Mouse (Mus musculus): Measurements from ENCODE around the gene Med20.
A peak's percentile ranks its signal among the peaks of the same experiment; 100 is the strongest.

Med20 gene

DNA sequence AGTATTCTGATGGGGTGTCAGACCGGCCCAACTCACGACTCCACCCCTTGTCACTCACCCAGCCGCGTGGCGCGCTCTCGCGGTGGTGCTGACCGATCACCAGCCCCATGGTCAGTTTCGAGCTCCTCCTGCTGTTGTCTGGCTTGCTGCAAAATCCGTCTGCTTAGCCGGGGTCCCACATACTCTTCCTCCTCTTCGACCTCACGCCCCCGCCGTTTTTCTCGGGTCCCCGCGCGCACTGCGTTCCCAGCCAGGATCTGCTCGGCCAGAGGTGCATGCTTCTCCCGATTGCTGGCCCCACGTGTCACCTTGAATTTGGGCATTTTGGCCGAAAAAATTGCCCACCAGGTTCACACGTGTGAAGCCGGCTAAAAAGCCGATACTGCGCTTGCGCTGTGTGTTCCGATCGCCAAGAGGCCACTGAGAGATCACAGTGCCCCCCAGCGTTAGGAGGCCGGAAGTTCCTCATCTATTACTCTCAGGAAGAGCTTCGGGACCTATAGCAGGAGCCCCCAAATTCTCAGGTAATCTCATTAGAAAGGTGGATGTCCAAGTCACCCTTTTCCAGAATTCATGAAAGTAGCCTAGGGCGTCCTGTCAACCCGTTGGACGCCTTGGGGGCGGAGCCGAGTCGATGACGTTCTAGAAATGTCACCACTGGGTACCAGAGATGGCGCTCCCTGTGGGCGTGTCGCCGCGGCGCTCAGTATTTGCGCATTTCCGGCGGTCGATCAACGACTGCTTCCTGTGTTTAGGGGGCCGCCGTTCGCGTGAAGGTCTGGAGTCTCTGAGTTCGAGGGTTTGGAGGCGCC, at the start of gene Med20, which contains the start of the genes Bysl and Gm20517:
Gene Med20, plus strand, starts transcription at position 734 of the 812 bp plus-strand sequence.
Gene Bysl, minus strand, starts transcription at position 644 of the 812 bp plus-strand sequence.
Gene Gm20517, plus strand, starts transcription at position 741 of the 812 bp plus-strand sequence.
- ATAC-seq (ENCODE audit: insufficient number of reproducible peaks, low FRiP score, low TSS enrichment), result peak; percentile 95

DNA sequence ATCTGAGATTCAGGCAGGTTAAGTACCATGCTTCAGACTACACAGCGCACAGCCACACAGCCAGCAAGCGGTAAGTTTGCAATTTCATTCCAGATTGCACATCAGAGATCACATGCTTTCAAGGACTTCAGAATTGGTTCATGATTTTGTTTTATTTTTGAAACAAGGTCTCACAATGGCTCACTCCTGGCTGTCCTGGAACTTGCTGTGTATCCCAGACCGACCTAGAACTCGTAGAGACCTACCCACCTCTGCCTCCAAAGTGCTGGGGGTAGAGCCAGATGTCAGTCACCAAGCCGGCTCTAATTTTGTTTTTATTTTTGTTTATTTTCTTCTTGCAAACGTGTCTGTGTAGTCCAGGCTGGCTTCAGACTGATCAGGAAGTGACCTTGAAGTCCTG, 48.5 kb upstream of the Med20 start:
- no peak for ATAC-seq (ENCODE audit: insufficient number of reproducible peaks, low FRiP score, low TSS enrichment)

DNA sequence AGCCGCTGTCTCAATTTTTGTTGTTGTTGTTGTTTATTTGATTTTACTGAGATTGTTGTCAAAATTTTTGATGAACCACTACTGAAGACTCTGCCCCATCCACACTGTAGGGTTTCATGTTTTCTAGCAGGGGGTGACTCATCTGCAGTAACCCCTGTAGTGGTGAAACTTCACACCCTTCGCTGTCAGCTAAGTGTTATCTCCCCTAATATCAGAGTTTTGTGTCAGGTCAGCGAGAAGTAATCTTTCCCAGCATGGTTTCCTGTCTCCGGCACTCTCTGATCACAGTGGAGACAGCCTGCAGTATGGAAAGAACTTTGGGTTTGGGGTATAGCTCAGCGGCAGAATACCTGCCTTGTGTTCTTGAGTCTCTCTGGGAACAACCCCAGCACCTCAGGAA, 46.8 kb upstream of the Med20 start:
- ATAC-seq (ENCODE audit: insufficient number of reproducible peaks, low FRiP score, low TSS enrichment), result no peak

DNA sequence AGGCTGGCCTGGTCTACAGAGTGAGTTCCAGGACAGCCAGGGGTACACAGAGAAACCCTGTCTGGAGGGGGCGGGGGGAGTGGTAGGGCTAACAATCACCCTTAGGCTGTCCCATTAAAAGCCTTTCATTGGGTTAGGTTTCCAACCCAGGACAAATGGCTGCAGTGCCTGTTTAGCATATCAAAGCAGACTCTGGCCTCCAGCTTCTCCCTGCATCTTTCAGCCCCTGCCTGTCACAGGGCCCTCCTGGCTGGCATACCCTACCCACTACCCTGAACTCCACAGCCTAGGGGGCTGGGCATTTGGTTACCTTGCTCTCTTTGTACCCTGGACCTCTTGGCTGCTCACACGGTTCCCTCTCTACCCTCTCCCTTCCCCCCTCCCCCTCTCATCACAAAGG, 45.2 kb upstream of the Med20 start:
- no peak for ATAC-seq (ENCODE audit: insufficient number of reproducible peaks, low FRiP score, low TSS enrichment)

DNA sequence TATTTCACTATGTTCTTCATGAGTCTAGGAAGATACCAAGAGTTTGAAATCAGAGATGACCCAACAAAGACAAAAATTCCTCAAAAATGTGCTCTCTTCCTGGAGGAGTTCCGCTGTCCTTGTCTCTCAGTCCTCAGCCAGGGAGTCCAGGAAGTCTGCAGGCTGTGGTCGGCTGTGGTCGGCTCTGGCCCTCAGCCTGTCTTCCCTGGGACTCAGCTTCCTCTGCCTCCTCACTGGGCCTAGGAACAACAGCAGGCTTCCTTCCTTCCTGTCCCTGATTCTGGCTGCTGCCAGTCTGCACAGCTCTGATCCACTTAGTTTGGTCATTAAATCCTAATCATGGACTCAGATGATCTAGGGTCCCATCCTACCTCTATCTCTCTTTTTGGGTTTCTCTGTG, 44.1 kb upstream of the Med20 start:
- no peak for ATAC-seq (ENCODE audit: insufficient number of reproducible peaks, low FRiP score, low TSS enrichment)

DNA sequence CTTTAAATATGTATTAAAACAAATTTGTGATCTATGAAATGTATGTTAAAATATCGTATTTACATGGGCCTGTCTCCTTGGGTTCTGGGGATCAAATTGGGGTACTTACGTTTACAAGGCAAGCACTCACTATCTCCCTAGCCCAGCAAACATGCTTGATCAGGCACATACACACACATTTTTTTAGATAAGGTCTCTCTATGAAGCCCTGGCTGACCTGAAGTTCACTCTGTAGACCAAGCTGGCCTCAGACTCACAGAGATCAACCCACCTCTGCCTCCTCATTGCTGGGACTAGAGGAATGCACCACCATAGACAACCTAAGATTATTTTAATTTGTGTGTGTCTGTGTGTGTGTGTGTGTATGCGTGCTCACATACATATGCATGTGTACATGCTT, 43.0 kb upstream of the Med20 start:
- ATAC-seq (ENCODE audit: insufficient number of reproducible peaks, low FRiP score, low TSS enrichment), result no peak

DNA sequence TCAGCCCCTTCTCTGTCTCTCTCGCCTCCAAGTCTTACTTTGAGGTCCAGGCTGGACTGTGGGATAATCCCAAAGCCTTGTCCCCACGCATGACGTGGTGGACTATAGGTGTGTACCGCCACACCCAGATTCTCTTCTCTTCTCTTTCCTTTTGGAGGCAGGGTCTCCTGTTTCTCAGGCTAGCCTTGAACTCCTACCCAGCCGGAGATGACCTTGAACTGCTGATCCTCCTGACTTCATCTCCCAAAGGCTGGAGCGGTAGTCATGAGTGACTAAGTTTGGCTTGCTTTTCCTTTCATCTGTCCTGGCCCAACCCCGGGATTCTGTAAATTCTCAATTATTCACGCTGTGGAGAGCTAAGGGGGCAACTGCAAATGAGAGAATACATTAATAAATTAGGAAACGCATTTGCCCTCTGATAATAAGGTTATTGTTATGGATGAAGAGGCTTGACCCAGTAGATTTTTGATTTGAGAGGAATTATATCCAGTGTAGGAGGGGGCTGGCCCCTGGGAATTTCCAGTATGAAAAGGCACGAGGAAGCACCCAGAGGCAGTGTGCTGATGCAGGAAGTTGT, 42.3 kb upstream of the Med20 start:
- no peak for ATAC-seq (ENCODE audit: insufficient number of reproducible peaks, low FRiP score, low TSS enrichment)

DNA sequence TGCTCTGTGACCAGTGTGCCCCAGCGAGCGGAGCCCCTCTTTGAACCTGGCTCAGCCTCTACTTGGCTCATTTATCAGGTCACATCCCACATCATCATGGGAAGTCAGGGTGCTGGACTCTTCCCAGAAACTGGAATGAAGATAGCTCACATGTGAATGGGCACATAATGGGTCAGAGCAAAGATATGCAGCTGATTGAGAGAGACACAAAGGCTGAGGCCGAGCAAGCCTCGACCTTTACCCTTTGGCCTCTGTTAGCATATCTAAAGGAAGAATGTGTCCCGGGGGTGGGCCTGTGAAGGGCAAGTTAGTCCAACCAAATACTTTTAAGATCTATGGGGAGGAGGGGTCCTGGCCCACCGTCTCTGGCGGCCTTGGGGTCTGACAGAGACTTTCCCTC, 39.8 kb upstream of the Med20 start:
- ATAC-seq (ENCODE audit: insufficient number of reproducible peaks, low FRiP score, low TSS enrichment), result no peak

DNA sequence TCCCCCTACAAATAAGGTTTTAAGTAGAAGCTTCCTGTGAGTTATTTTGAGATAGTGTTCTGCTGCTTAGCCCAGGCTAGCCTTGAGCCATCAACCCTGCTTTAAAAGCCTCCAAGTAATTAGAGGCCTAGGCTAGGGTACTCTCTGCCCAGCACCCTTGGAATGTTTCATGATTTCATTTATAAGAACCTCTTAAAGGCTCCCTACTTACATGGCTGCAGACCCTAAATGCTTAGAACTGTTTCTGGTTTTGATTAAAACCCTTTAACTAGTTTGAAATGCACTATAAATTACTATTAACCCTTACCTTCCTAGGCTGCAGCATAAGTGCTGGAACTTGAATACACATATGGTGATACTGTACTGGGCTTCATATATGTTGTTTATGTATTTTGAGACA, 38.9 kb upstream of the Med20 start:
- no peak for ATAC-seq (ENCODE audit: insufficient number of reproducible peaks, low FRiP score, low TSS enrichment)

DNA sequence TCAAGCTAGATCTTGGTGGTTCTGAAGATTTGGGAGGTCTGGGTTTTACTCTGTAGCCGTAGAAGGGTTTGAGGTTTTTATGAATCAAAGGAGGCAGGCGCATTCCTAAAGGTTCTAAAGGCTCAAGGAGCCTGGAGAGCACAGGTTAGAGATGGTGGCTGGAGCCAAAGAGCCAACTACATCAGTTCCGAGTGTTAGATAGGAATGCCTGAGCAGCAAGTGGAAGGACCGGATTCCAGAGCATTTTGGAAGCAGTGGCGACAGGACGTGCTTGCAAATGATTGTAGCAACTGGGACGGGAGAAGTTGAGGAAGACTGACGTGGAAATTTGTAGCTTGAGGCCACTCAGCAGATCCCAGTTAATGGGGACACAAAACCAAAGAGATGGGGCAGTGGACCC, 37.4 kb upstream of the Med20 start:
- ATAC-seq (ENCODE audit: insufficient number of reproducible peaks, low FRiP score, low TSS enrichment), result no peak

DNA sequence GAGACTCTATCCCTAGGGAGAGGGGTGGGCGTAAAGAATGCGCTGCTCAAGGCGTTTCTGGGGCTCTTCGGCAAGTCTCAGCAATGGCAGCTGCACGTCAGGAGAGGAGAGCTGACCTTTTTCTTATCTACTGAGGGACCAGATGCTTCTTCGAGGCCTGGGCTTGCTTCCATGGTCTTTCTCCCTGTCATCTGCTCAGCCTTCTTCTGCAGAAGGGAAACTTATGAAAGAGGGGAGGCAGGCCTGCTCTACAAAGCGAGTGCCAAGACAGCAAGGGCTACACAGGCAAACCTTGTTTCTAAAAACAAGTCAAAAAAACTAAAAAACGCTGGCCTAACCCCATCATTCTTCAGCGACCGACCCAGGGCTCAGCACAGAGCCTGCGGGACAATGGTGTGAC, 36.6 kb upstream of the Med20 start:
- ATAC-seq (ENCODE audit: insufficient number of reproducible peaks, low FRiP score, low TSS enrichment), result no peak

DNA sequence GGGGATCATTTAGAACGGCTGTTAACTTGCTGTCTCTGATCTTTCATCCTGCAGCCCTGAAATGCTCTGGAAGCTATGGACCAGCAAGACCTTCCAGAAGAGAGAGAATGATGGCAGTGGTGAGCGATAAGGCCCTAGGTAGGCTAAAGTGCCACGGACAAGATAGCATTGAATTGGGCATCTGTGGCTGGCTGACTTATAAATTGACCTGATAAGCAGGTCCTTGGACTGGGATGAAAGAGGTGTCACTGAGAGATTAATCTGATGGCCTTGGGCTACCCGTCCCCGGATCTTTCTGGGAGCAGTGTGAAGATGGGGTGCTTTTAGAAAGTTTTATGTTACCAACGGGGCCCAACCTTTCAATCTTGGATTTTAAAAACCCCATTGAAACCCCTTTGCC, 32.7 kb upstream of the Med20 start:
- no peak for ATAC-seq (ENCODE audit: insufficient number of reproducible peaks, low FRiP score, low TSS enrichment)

DNA sequence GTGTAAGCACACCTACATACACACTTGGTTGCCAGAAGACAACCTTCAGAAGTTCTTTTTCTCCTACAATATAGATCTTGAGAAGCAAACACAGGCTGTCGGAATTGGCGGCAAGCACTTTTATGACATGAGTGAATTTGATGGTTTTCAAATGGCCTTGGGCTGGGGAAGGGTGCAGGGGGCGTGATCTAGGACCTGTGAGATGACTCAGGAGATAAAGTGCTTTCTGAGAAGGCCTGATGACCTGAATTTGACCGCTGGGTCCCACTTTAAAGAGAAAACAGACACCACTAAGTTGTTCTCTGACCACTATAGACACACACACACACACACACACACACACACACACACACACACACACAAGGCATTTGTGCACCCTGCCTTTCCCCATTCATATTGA, 30.4 kb upstream of the Med20 start:
- ATAC-seq (ENCODE audit: insufficient number of reproducible peaks, low FRiP score, low TSS enrichment), result no peak

DNA sequence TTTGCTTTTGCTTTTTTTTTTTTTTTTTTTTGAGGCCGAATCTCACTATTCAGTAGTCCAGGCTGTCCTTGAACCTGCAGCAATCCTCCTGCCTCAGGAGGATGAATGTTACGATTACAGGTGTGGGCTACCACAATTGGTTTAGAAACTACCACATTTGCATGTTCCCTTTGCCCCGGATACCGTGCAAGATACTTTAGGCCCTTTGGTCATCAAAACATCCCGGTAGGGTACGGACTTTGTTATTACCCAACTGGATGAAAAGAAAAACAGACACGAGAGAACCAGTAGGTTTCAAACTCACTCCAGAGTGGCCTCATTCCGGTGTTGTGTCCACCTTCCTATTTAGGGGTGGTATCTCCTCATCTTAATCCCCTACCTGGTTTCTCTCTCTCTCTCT, 22.9 kb upstream of the Med20 start:
- no peak for ATAC-seq (ENCODE audit: insufficient number of reproducible peaks, low FRiP score, low TSS enrichment)

DNA sequence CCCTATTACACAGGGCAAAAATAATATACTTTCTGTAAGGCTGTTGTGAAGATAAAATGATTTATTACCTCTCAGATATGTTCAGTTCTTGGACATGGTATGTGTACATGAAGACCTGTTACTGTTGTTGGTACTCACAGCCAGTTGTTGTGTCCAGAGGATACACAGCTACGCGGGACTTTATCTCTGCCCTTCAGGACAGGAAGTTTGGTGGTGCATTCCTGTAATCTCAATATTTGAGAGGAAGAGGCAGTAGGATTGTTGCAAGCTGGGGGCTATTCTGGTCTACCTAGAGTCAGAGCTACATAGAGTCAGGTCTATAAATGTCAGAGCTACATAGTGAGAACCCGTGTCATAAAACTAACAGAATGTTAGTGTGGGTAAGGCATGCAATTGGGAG, 20.3 kb upstream of the Med20 start:
- ATAC-seq (ENCODE audit: insufficient number of reproducible peaks, low FRiP score, low TSS enrichment), result no peak

DNA sequence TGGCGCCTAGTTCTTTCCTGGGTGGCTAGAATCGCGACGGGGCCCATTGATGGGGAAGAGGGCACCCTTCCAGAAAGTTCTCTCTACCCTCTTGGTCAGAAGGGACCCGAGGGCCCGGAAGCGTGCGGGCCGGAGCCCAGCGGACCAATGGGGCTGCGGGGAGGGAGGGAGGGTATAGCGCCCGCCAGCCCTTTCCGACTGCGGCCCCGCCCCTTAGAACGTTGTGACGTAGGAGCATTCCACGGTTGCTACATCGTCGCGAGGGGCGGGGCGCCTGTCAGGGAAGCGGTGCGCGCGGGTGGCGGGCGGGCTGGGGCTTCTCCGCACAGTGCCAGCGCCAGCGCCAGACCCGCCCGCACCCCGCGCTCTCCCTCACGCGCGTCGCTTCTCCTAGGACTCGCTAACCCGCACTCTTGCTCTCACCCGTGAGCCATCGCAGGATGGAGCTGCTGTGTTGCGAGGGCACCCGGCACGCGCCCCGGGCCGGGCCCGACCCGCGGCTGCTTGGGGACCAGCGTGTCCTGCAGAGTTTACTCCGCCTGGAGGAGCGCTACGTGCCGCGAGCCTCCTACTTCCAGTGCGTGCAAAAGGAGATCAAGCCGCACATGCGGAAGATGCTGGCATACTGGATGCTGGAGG, 18.0 kb upstream of the Med20 start:
- peak; percentile 71 for ATAC-seq (ENCODE audit: insufficient number of reproducible peaks, low FRiP score, low TSS enrichment)

DNA sequence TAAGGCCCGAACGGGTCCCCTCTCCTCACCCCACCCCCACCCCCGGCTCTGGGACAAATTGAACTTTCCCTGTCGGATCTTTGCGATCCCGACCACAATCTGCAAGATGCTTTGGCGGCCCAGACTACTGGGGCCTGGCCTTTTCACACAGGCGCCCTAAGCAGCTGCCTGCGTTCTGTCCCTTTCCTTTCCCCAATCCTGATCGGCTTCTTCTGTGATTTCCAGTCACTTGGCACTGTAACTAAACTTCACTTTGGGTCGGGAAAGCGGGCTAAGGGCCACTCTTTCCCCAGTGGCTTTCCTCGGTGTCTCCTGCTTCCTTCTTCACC, 17.6 kb upstream of the Med20 start:
- ATAC-seq (ENCODE audit: insufficient number of reproducible peaks, low FRiP score, low TSS enrichment), result no peak

DNA sequence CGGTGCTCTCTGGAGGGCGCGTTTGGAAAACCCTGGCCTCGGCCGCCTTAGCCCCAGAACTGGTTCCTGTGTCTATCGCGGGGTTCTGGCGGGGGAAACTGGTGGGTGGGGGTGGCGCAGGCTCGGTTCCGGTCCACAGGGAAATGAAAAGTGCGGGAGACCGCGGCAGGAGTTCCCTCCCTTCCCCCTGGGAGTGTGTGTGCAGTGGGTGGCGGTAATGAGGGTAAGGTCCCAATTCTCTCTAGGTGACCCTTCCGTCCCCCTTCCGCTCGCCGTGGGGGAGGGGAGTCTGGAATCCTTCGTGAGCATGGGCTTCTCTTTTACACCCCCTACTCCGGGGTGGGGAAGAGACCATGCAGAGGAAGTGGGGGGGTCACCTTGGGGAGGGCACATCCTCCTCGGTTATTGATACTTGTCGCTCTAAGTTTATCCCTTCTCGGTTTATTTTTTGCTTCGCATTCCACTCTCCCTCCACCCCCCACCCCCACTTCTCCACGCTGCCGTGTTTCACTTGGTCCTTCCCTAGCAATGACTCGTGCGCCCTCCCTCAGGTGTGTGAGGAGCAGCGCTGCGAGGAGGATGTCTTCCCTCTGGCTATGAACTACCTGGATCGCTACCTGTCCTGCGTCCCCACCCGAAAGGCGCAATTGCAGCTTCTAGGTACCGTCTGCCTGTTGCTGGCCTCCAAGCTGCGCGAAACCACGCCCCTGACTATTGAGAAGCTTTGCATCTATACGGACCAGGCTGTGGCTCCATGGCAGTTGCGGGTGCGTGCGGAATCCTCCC, 17.0 kb upstream of the Med20 start:
- ATAC-seq (ENCODE audit: insufficient number of reproducible peaks, low FRiP score, low TSS enrichment), result no peak

DNA sequence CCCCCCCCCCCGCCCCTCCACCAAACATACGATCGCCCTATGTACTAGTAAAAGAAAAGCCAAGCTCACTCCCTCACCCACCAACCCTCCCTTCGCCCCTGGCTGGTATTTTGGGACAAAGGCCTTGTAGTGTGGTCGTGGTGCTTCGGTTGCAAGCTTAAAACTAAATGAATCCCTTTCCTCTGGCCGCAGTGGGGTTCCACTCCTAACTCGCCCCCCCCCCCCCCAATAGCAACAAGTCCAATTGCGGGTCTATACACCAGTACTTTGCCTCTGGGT, 16.5 kb upstream of the Med20 start:
- ATAC-seq (ENCODE audit: insufficient number of reproducible peaks, low FRiP score, low TSS enrichment), result no peak

DNA sequence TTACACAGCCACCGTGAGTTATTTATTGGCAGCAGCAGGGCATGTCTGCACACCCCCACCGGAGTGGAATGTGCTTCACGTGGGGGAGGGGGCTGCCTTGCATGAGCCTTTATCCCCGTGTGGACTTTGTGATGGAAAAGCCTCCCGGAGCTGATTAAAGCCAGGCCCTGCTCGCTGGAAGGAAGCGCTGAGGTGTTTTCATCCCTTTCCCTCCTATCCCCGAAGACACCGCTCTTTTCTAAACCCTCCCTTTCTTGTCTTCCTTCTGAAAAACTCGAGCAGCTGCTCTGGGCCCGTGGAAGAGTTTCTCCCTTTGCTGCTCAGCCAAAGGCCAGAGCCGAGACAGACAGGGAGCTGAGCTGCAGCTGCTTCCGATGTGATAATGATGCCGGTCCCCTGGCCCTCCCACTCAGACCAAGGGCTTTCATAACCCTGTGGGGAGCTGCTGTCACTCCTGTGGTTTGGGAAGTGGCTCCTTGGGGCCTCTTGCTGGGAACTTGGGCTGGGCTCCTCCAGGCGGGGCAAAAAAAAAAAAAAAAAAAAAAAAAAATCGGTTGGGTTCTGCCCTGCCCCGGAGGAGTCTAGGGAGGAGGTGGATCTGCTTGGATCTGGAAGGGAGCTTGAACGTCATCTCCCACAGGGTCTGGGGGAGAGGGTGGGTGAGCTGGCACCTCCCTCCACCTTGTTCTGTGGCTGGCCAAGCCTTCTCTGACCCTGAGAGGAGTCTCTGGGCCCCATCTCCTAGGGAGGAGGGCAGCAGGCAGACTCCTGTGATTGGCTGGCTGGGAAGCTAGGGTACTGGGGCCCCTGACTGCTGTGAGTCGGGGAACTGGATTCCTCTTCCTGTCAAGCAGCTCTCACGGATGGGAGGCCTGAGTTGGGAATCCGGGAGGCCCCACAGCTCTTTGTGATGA, 15.9 kb upstream of the Med20 start:
- ATAC-seq (ENCODE audit: insufficient number of reproducible peaks, low FRiP score, low TSS enrichment), result no peak
